Mouse (Mus musculus): ENCODE results near the gene Cgrrf1.

Gene Cgrrf1

GRCm38 (mm10) chr14:46823996-46824395 is 7.9 kb upstream of the Cgrrf1 start:
- no peak for DNase-seq

- DNase-seq, result no peak
These were observed 4.5 kb upstream of the Cgrrf1 start for GRCm38 (mm10) chr14:46827430-46827829.

- DNase-seq, result no peak
These were observed 630 bp upstream of the Cgrrf1 start for GRCm38 (mm10) chr14:46831295-46831694.

- peak; percentile 15 to 53 for DNase-seq
These were observed 688 bp downstream of the Cgrrf1 start for GRCm38 (mm10) chr14:46832354-46833272.

GRCm38 (mm10) chr14:46839326-46839725 is 7.4 kb downstream of the Cgrrf1 start:
- no peak for DNase-seq

- DNase-seq, result no peak
These were observed 13.8 kb downstream of the Cgrrf1 start for GRCm38 (mm10) chr14:46845706-46846105.

GRCm38 (mm10) chr14:46848063-46848590 is 16.2 kb downstream of the Cgrrf1 start:
- no peak for DNase-seq

- DNase-seq, result no peak
These were observed 16.8 kb downstream of the Cgrrf1 start for GRCm38 (mm10) chr14:46848736-46849135.

- DNase-seq, result no peak
These were observed 17.8 kb downstream of the Cgrrf1 start for GRCm38 (mm10) chr14:46849769-46850168.

GRCm38 (mm10) chr14:46853677-46854076 is 21.8 kb downstream of the Cgrrf1 start:
- peak in 1 of 2 experiments; percentile 14 for DNase-seq

- DNase-seq, result no peak
These were observed 31.0 kb downstream of the Cgrrf1 start for GRCm38 (mm10) chr14:46862922-46863321.

GRCm38 (mm10) chr14:46880935-46881334 is 49.0 kb downstream of the Cgrrf1 start:
- peak; percentile 76 to 79 for DNase-seq

- peak; percentile 62 to 72 for DNase-seq
These were observed 49.9 kb downstream of the Cgrrf1 start for GRCm38 (mm10) chr14:46881581-46882430.

GRCm38 (mm10) chr14:46882431-46883067 is 50.6 kb downstream of the Cgrrf1 start, which contains the start of gene Samd4:
Gene Samd4 (plus strand): TSS chr14:46882854.
- DNase-seq, result peak; percentile 83 to 90

GRCm38 (mm10) chr14:46883068-46883870 is 51.3 kb downstream of the Cgrrf1 start:
- DNase-seq, result peak; percentile 74 to 82

GRCm38 (mm10) chr14:46883871-46884441 is 52.0 kb downstream of the Cgrrf1 start:
- DNase-seq, result peak; percentile 63 to 74

GRCm38 (mm10) chr14:46884701-46885428 is 52.9 kb downstream of the Cgrrf1 start:
- DNase-seq, result peak; percentile 76 to 84

GRCm38 (mm10) chr14:46885429-46885755 is 53.5 kb downstream of the Cgrrf1 start:
- no peak for DNase-seq

- DNase-seq, result peak; percentile 61 to 73
These were observed 54.0 kb downstream of the Cgrrf1 start for GRCm38 (mm10) chr14:46885891-46886301.

- no peak for DNase-seq
These were observed 57.2 kb downstream of the Cgrrf1 start for GRCm38 (mm10) chr14:46889096-46889495.

- DNase-seq, result no peak
These were observed 62.0 kb downstream of the Cgrrf1 start for GRCm38 (mm10) chr14:46893961-46894360.
